Mouse (Mus musculus) heart, embryonic 10.5 days (tissue): ENCODE measurements around the gene Atf7. TPM values are rescaled to one million over a fixed set of nuclear protein-coding genes. Genes with fewer than 3 reads are reported as not detected.
A peak's percentile ranks its signal among the peaks of the same experiment; 100 is the strongest.
"Not testable (repeated sequence)": the region's sequence is repeated elsewhere in the genome, so short reads cannot be mapped to it uniquely, and the experiment has no call there.

Experiments used
- DNase-seq: peaks from one replicate; pipeline ENCODE4 v3.0.0-alpha.2; 2017; ENCODE audit warnings: low spot score
- H3K27ac ChIP-seq: fragments of 300-500 bp; sonication (generic); 2 replicates; pipeline ENCODE4 v1.5.1; 2016; ENCODE audit warnings: mild to moderate bottlenecking
- H3K27me3 ChIP-seq: fragments of 300-500 bp; sonication (generic); 2 replicates; pipeline ENCODE4 v1.6.1; 2016; ENCODE audit warnings: mild to moderate bottlenecking; ENCODE audit not compliant: poor library complexity, insufficient read depth, severe bottlenecking
- H3K36me3 ChIP-seq: fragments of 300-500 bp; sonication (generic); 2 replicates; pipeline ENCODE4 v1.6.1; 2016; ENCODE audit warnings: mild to moderate bottlenecking, moderate library complexity
- H3K4me1 ChIP-seq: fragments of 300-500 bp; sonication (generic); 2 replicates; pipeline ENCODE4 v1.6.1; 2016; ENCODE audit warnings: mild to moderate bottlenecking
- H3K4me3 ChIP-seq: fragments of 300-500 bp; sonication (generic); 2 replicates; pipeline ENCODE4 v1.5.1; 2016; ENCODE audit warnings: mild to moderate bottlenecking, moderate library complexity
- H3K9me3 ChIP-seq: fragments of 300-500 bp; sonication (generic); 2 replicates; pipeline ENCODE4 v1.6.1; 2016; ENCODE audit warnings: mild to moderate bottlenecking, moderate library complexity
- WGBS: fragments of 180-500 bp; shearing (Covaris S2); methylation state at CpG from one replicate; pipeline ENCODE4 v1.1.7; 2016; 5-methylcytosine and 5-hydroxymethylcytosine counted together
- polyA plus RNA-seq: library from polyadenylated mRNA; unstranded; fragments of >200 nt; fragmentation: Nextera tagmentation; extraction: Ambion mirVana; gene quantifications from 2 replicates; pipeline ENCODE4 v1.2.1, GENCODE M21; 2016

Gene Atf7
- polyA plus RNA-seq, 1 experiment from 2014 or later: 24.3 TPM

- not testable (repeated sequence) for H3K27me3 ChIP-seq, H3K4me3 ChIP-seq, DNase-seq, H3K9me3 ChIP-seq, H3K36me3 ChIP-seq, H3K27ac ChIP-seq
- 78% methylated on average over 9 of the region's 9 CpGs for WGBS
- H3K4me1 ChIP-seq: peaks cover 10% of the 10 kb centered on the region; the same call in 1 of the 2 replicates
Measured at GRCm38 (mm10) chr15:102651928-102652660, 26.8 kb upstream of the Atf7 start.

GRCm38 (mm10) chr15:102651107-102651506, 25.8 kb upstream of the Atf7 start:
- Histone ChIP-seq H3K27ac (no peak overlapping the region), H3K4me3 (no peak overlapping the region), H3K36me3 (no peaks in the 10 kb centered on the region), H3K27me3 (no peaks in the 10 kb centered on the region), H3K9me3 (no peaks in the 10 kb centered on the region), H3K4me1 (0 out of 2 replicates have a peak, but pooled peaks cover 2% of the 10 kb centered on the region)
- 78% methylated on average over 3 of the region's 3 CpGs for WGBS
- DNase-seq: no peak

GRCm38 (mm10) chr15:102635817-102636216, 10.6 kb upstream of the Atf7 start:
- WGBS: 87% methylated on average over 3 of the region's 3 CpGs
- DNase-seq: no peak
- Histone ChIP-seq H3K4me3 (no peak overlapping the region), H3K36me3 (no peaks in the 10 kb centered on the region), H3K4me1 (no peaks in the 10 kb centered on the region), H3K9me3 (no peaks in the 10 kb centered on the region), H3K27ac (no peak overlapping the region), H3K27me3 (no peaks in the 10 kb centered on the region)

GRCm38 (mm10) chr15:102634684-102635083, 9.4 kb upstream of the Atf7 start:
- H3K27ac ChIP-seq: no peak overlapping the region
- H3K36me3 ChIP-seq: no peaks in the 10 kb centered on the region
- no peak for DNase-seq
- 91% methylated on average over 8 of the region's 8 CpGs for WGBS
- no peak overlapping the region for H3K4me3 ChIP-seq
- H3K9me3 ChIP-seq: no peaks in the 10 kb centered on the region
- no peaks in the 10 kb centered on the region for H3K4me1 ChIP-seq
- H3K27me3 ChIP-seq: no peaks in the 10 kb centered on the region

GRCm38 (mm10) chr15:102625687-102626055, 407 bp upstream of the Atf7 start:
- peaks cover 13% of the 10 kb centered on the region for H3K4me1 ChIP-seq
- H3K4me3 ChIP-seq: peak overlapping the region; percentile 72
- no peak for DNase-seq
- H3K36me3 ChIP-seq: no peaks in the 10 kb centered on the region
- no peaks in the 10 kb centered on the region for H3K27me3 ChIP-seq
- under 1% methylated on average over 18 of the region's 18 CpGs for WGBS
- no peaks in the 10 kb centered on the region for H3K9me3 ChIP-seq
- H3K27ac ChIP-seq: peak overlapping the region; percentile 96

GRCm38 (mm10) chr15:102624291-102624969, 834 bp downstream of the Atf7 start:
- H3K9me3 ChIP-seq: no peaks in the 10 kb centered on the region
- H3K27me3 ChIP-seq: no peaks in the 10 kb centered on the region
- peaks cover 13% of the 10 kb centered on the region for H3K4me1 ChIP-seq
- H3K4me3 ChIP-seq: peak overlapping the region; percentile 72
- peak overlapping the region; percentile 96 for H3K27ac ChIP-seq
- WGBS: 5% methylated on average over 17 of the region's 17 CpGs
- peaks cover 2% of the 10 kb centered on the region; the same call in 1 of the 2 replicates for H3K36me3 ChIP-seq
- no peak for DNase-seq

- H3K27me3 ChIP-seq: no peaks in the 10 kb centered on the region
- H3K9me3 ChIP-seq: no peaks in the 10 kb centered on the region
- peaks cover 7% of the 10 kb centered on the region; the same call in 1 of the 2 replicates for H3K36me3 ChIP-seq
- 87% methylated on average over 3 of the region's 3 CpGs for WGBS
- H3K4me3 ChIP-seq: no peak overlapping the region
- H3K4me1 ChIP-seq: peaks cover 13% of the 10 kb centered on the region
- no peak overlapping the region for H3K27ac ChIP-seq
- DNase-seq: no peak
Measured at GRCm38 (mm10) chr15:102623121-102623520, 2.1 kb downstream of the Atf7 start.

- H3K4me3 ChIP-seq: no peak overlapping the region
- H3K4me1 ChIP-seq: peaks cover 13% of the 10 kb centered on the region
- DNase-seq: no peak
- no peaks in the 10 kb centered on the region for H3K9me3 ChIP-seq
- H3K27ac ChIP-seq: no peak overlapping the region
- H3K36me3 ChIP-seq: peaks cover 7% of the 10 kb centered on the region; the same call in 1 of the 2 replicates
- H3K27me3 ChIP-seq: no peaks in the 10 kb centered on the region
Measured at GRCm38 (mm10) chr15:102622536-102622935, 2.7 kb downstream of the Atf7 start.

GRCm38 (mm10) chr15:102620765-102621164, 4.5 kb downstream of the Atf7 start:
- DNase-seq: no peak

GRCm38 (mm10) chr15:102619486-102619885, 5.8 kb downstream of the Atf7 start:
- H3K4me3 ChIP-seq: no peak overlapping the region
- H3K4me1 ChIP-seq: peaks cover 8% of the 10 kb centered on the region; the same call in 1 of the 2 replicates
- no peaks in the 10 kb centered on the region for H3K27me3 ChIP-seq
- no peaks in the 10 kb centered on the region for H3K9me3 ChIP-seq
- WGBS: 96% methylated on average over 5 of the region's 5 CpGs
- no peak overlapping the region for H3K27ac ChIP-seq
- no peak for DNase-seq
- peaks cover 7% of the 10 kb centered on the region; the same call in 1 of the 2 replicates for H3K36me3 ChIP-seq

More at GRCm38 (mm10) chr15:102620765-102621164, 4.5 kb downstream of the Atf7 start:
- Histone ChIP-seq H3K27ac (no peak overlapping the region), H3K36me3 (peaks cover 7% of the 10 kb centered on the region; the same call in 1 of the 2 replicates), H3K4me1 (peaks cover 10% of the 10 kb centered on the region), H3K27me3 (no peaks in the 10 kb centered on the region), H3K9me3 (no peaks in the 10 kb centered on the region), H3K4me3 (no peak overlapping the region)
- WGBS: 95% methylated on average over 1 of the region's 1 CpGs

GRCm38 (mm10) chr15:102617654-102618053, 7.6 kb downstream of the Atf7 start:
- H3K36me3 ChIP-seq: peaks cover 12% of the 10 kb centered on the region; the same call in 1 of the 2 replicates
- no peaks in the 10 kb centered on the region for H3K27me3 ChIP-seq
- WGBS: 94% methylated on average over 1 of the region's 1 CpGs
- H3K4me3 ChIP-seq: no peak overlapping the region
- DNase-seq: no peak
- H3K27ac ChIP-seq: no peak overlapping the region
- H3K9me3 ChIP-seq: no peaks in the 10 kb centered on the region
- H3K4me1 ChIP-seq: peaks cover 7% of the 10 kb centered on the region

GRCm38 (mm10) chr15:102616174-102616573, 9.1 kb downstream of the Atf7 start:
- Histone ChIP-seq H3K9me3 (no peaks in the 10 kb centered on the region), H3K4me3 (no peak overlapping the region), H3K36me3 (peaks cover 12% of the 10 kb centered on the region; the same call in 1 of the 2 replicates), H3K27ac (no peak overlapping the region), H3K4me1 (peaks cover 4% of the 10 kb centered on the region; the same call in 1 of the 2 replicates), H3K27me3 (no peaks in the 10 kb centered on the region)
- 88% methylated on average over 2 of the region's 2 CpGs for WGBS
- DNase-seq: no peak

GRCm38 (mm10) chr15:102614224-102614623, 11.0 kb downstream of the Atf7 start:
- peaks cover 4% of the 10 kb centered on the region; the same call in 1 of the 2 replicates for H3K4me1 ChIP-seq
- no peaks in the 10 kb centered on the region for H3K9me3 ChIP-seq
- H3K4me3 ChIP-seq: no peak overlapping the region
- no peak overlapping the region for H3K27ac ChIP-seq
- no peak for DNase-seq
- no peaks in the 10 kb centered on the region for H3K27me3 ChIP-seq
- peaks cover 9% of the 10 kb centered on the region; the same call in 1 of the 2 replicates for H3K36me3 ChIP-seq
